ENCODE assay signal across 10 mouse cellular contexts in the genomic region with DNA sequence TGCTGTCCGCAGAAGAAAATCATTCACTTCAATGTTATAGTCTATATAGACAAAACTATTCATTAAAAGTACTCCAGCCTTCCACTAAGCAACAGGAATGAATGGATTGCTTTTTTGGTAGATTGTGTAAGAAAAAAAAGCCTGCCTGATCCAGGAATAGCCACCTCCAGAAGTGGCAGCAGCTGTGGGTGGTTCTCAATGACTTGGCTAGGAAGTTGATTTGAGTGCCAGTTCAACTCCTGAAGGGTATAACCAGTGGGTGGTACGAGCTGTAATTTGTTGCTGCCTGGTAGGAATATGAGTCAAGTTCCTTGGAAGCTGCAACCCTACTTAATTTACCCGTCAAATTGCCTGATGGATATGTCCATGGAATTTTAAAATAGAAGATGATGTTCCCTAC.
A peak's percentile ranks its signal among the peaks of the same experiment; 100 is the strongest.
DNase-seq lines count a peak whose midpoint lies in the region.
"Had no signal": no experiment of that assay in that cellular context is flagged by ENCODE, and none has a peak within 500 bp of the region (broad histone marks: within the 10 kb centered on the region; RNA-seq: fewer than 3 reads in every experiment).

No protein-coding gene starts in this region.

- DNase-seq in layer of hippocampus, adult 18-20 months (ENCODE audit: low spot score in 2 of 2): peak; percentile 33 to 55
- no peak for DNase-seq in layer of hippocampus, adult 9-10 months (ENCODE audit: low spot score)
- DNase-seq in fat pad, adult 2 months (ENCODE audit: extremely low read depth, low read depth, low spot score): peak; percentile 95
- DNase-seq in layer of hippocampus, adult 8-10 months (ENCODE audit: low spot score in 2 of 2): peak; percentile 23 to 51
- peak; percentile 52 for DNase-seq in right cerebral cortex, postnatal 25 days
- DNase-seq in cerebellum, adult 9-10 months: no peak
- no peak for DNase-seq in spleen, postnatal 10 days (ENCODE audit: low spot score in 2 of 2)
- DNase-seq: heart, postnatal 36 days; lung, postnatal 14 days; spleen, adult 18-20 months had no signal

Comparison
In these comparisons a context has a peak if more than half of its experiments do, and no peak if none do; other contexts are left out.
1. DNase-seq: peak in layer of hippocampus, adult 18-20 months (2 of 2), fat pad, adult 2 months (single experiment), layer of hippocampus, adult 8-10 months (2 of 2) and right cerebral cortex, postnatal 25 days (single experiment); none in layer of hippocampus, adult 9-10 months (single experiment), cerebellum, adult 9-10 months (single experiment) and spleen, postnatal 10 days (0 of 2).